Mouse (Mus musculus) thymus, adult 2 months (tissue): Measurements from ENCODE around the gene Tgfb3.

Experiments
- CTCF ChIP-seq: fragments of 200-500 bp; IDR thresholded peaks from 2 replicates; pipeline ENCODE4 v1.5.1; 2012; ENCODE audit warnings: mild to moderate bottlenecking, control low read depth, low read length, moderate library complexity, borderline replicate concordance; ENCODE audit not compliant: control insufficient read depth, poor library complexity, insufficient read depth; ENCODE audit errors: extremely low read depth
- POLR2A ChIP-seq: fragments of 200-500 bp; IDR thresholded peaks from 2 replicates; pipeline ENCODE4 v1.6.1; 2012; ENCODE audit warnings: mild to moderate bottlenecking, low read length, control low read depth, moderate library complexity; ENCODE audit not compliant: control insufficient read depth, poor library complexity, insufficient read depth; ENCODE audit errors: extremely low read depth

- no peak for TF ChIP-seq CTCF
- TF ChIP-seq POLR2A: no peak
These were observed 3.7 kb upstream of the Tgfb3 start, which contains the start of gene Ift43 for GRCm38 (mm10) chr12:86082481-86083012.
